Mouse (Mus musculus): ENCODE results near the gene Ccnjl. TPM values are rescaled to one million over a fixed set of nuclear protein-coding genes. Genes with fewer than 3 reads are reported as not detected.
A peak's percentile ranks its signal among the peaks of the same experiment; 100 is the strongest.

Gene Ccnjl
- polyA plus RNA-seq, 1 experiment = 0.88 TPM

DNA sequence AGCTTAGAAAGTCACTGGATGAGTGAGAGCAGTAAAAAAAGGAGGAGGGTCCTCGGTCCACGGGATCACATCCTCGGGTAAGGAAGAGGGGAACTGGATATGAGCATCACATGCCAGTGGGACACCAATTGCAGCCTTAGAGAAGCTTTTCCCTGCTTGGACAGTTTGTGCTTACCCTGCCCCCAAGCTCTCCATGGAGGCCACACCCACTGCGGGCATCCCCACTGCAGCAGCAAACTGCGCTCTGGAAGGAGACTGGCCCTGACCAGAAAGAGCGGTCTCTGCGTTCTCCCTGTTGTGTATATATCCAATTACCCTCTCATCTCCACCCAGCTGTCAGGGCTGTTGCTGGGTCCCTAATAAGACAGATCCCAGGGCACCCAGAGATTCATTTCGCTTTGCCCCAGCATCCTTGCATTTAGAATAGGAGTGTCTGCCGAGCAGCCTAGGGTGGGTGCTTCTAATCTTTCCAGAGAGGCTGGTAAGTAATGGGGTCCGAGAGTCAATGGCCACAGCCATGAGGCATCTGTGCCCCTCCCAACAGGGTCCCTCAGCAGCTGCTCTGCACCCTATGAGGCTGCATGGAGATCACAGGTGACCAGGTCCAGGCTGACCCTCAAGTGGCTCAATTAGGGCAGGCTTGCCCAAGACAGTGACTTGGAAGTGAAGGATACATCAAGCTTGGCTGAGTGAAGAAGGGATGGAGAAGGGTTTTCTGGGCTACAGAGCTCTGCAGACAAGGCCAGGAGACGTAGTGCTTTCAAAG is 49.3 kb downstream of the Ccnjl start:
- H3K36me3 ChIP-seq (ENCODE audit: control insufficient read depth, insufficient read depth, low read length) = no peaks in the 10 kb centered on the region

DNA sequence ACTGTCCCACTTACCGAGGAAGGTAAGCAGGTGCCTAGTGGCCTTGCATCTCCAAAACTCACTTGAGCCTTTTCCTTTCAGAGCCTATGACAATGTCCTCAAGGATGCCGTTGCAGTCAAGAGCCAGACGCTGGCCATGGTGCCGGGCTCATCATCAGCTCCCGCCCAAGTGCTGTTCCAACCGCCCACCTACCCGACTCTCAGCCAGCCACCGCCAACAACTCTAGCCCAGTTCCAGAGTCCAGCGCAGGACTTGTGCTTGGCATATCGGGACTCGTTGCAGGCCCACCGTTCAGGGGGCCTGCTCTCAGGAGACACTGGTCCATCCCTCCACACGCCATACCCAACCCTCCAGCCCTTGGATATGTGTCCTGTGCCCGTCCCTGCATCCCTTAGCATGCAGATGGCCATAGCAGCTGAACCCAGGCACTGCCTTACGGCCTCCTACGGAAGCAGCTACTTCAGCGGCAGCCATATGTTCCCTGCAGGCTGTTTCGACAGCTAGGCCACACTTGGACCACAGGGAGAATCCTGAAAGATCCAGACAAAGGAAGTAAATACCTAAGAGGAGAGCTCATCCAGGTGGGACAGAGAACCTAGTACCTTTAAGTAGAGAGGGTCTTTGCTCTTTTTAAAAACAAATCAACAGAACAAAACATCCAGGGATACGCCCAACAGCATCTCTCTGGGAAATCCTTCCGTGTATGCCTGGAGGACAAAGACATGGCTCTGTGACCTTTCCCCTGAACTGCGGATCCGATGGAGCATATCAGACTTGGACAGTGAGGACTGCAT is 56.8 kb downstream of the Ccnjl start:
- Histone ChIP-seq H3K36me3 (ENCODE audit: control insufficient read depth, insufficient read depth, low read length) (no peaks in the 10 kb centered on the region), H3K27ac (ENCODE audit: insufficient read depth, low read length) (no peak overlapping the region), H3K4me1 (ENCODE audit: control insufficient read depth, insufficient read depth, insufficient read length) (no peaks in the 10 kb centered on the region), H3K4me3 (ENCODE audit: extremely low read depth, insufficient read depth, insufficient read length) (no peak overlapping the region), H3K27me3 (ENCODE audit: control insufficient read depth, insufficient read depth, low read length) (no peaks in the 10 kb centered on the region)
- DNase-seq (ENCODE audit: low read depth in 1 of 2, low spot score in 2 of 2) = no peak
- WGBS = 93% methylated on average over 22 of the region's 22 CpGs
- TF ChIP-seq POLR2A (IDR thresholded peaks at IDR 0.05; ENCODE audit: low read depth, low read length) = no peak
- TF ChIP-seq CTCF (IDR thresholded peaks at IDR 0.05; ENCODE audit: extremely low read depth, insufficient read depth, insufficient read length, insufficient replicate concordance) = no peak

More for the DNA sequence above, 49.3 kb downstream of the Ccnjl start:
- H3K27ac ChIP-seq (ENCODE audit: insufficient read depth, low read length) = no peak overlapping the region
- H3K27me3 ChIP-seq (ENCODE audit: control insufficient read depth, insufficient read depth, low read length) = no peaks in the 10 kb centered on the region
- 89% methylated on average over 11 of the region's 11 CpGs for WGBS
- no peaks in the 10 kb centered on the region for H3K4me1 ChIP-seq (ENCODE audit: control insufficient read depth, insufficient read depth, insufficient read length)
- DNase-seq (ENCODE audit: low read depth in 1 of 2, low spot score in 2 of 2) = no peak
- H3K4me3 ChIP-seq (ENCODE audit: extremely low read depth, insufficient read depth, insufficient read length) = no peak overlapping the region
- TF ChIP-seq POLR2A (IDR thresholded peaks at IDR 0.05; ENCODE audit: low read depth, low read length) (no peak), CTCF (IDR thresholded peaks at IDR 0.05; ENCODE audit: extremely low read depth, insufficient read depth, insufficient read length, insufficient replicate concordance) (no peak)

DNA sequence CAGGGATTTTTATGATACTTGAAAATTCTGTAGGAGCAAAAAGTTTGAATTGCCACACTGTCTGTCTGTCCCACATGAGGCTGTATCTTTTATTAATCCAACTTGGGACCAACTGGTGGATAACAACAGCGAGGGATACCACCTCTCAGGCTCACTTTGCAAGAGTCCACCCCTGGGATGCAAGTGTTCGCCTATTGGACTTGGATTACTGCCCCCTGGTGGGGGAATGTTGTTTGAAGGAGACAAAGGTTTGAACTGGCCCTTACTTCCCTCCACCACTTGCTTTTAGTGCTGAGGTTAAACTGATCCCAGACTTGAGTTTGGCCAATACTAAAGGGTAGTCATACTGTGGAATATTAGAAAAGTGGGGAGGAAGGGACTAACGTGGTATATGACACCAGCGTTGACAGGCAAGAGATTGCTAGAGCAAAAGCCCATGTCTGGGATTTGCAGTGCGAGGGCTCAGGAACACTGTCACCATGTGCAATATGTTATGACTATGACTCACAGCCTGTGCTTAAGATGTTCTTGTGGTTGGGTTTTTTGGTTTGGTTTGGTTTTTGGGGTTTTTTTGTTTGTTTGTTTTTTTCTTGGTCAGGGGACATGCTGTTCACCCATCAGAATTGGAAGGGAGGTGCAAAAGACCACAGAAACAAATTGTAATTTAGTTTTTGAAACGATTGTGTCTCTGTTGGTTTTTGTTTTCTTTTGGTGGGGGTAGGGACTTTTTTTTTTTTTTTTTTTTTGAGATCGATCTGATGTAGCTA is 57.9 kb downstream of the Ccnjl start, which contains the start of gene 4933415A04Rik:
TSS of gene 4933415A04Rik (plus strand) at position 717 of the 767 bp plus-strand sequence.
- WGBS = 67% methylated on average over 7 of the region's 7 CpGs

DNA sequence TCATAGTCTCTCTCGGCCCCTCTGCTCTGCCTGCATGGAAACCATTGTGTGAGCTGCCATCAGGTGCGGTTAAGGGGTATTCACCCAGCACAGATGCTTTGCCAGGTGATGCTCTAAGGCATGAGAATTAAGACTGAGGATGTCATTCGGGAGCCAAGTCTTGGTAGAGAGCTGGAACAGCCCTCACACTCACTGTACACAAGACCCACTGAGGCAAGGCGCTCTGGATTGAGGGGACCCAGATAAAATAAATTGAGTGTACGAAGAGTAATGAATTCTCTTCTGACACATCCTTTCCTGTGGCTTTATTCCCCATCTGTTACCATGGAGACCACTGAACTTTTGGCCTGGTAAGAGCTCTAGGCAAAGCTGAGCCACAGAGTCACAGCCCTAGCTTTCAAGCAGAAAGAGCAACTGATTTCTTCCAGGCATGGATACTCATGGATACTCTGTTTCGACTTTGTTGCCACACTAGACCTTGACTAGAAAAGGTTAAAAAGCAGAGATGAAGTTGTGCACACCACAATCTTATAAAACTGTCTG is 61.0 kb downstream of the Ccnjl start:
- WGBS = 81% methylated on average over 6 of the region's 6 CpGs
- Histone ChIP-seq H3K4me1 (ENCODE audit: control insufficient read depth, insufficient read depth, insufficient read length) (no peaks in the 10 kb centered on the region), H3K4me3 (ENCODE audit: extremely low read depth, insufficient read depth, insufficient read length) (no peak overlapping the region), H3K27ac (ENCODE audit: insufficient read depth, low read length) (no peak overlapping the region), H3K27me3 (ENCODE audit: control insufficient read depth, insufficient read depth, low read length) (no peaks in the 10 kb centered on the region), H3K36me3 (ENCODE audit: control insufficient read depth, insufficient read depth, low read length) (no peaks in the 10 kb centered on the region)
- DNase-seq (ENCODE audit: low read depth in 1 of 2, low spot score in 2 of 2) = no peak
- TF ChIP-seq CTCF (IDR thresholded peaks at IDR 0.05; ENCODE audit: extremely low read depth, insufficient read depth, insufficient read length, insufficient replicate concordance) (no peak), POLR2A (IDR thresholded peaks at IDR 0.05; ENCODE audit: low read depth, low read length) (no peak)

More for the DNA sequence above, 57.9 kb downstream of the Ccnjl start, which contains the start of gene 4933415A04Rik:
- Histone ChIP-seq H3K27ac (ENCODE audit: insufficient read depth, low read length) (no peak within 1 kb of the TSS), H3K27me3 (ENCODE audit: control insufficient read depth, insufficient read depth, low read length) (no peaks in the 10 kb centered on the region), H3K4me3 (ENCODE audit: extremely low read depth, insufficient read depth, insufficient read length) (no peak within 1 kb of the TSS), H3K4me1 (ENCODE audit: control insufficient read depth, insufficient read depth, insufficient read length) (no peaks in the 10 kb centered on the region), H3K36me3 (ENCODE audit: control insufficient read depth, insufficient read depth, low read length) (no peaks in the 10 kb centered on the region)
- peak in 1 of 2 experiments; percentile 29 for DNase-seq (ENCODE audit: low read depth in 1 of 2, low spot score in 2 of 2)
- peak; percentile 20; the same call in 1 of the 2 replicates for TF ChIP-seq CTCF (IDR thresholded peaks at IDR 0.05; ENCODE audit: extremely low read depth, insufficient read depth, insufficient read length, insufficient replicate concordance)
- no peak for TF ChIP-seq POLR2A (IDR thresholded peaks at IDR 0.05; ENCODE audit: low read depth, low read length)

DNA sequence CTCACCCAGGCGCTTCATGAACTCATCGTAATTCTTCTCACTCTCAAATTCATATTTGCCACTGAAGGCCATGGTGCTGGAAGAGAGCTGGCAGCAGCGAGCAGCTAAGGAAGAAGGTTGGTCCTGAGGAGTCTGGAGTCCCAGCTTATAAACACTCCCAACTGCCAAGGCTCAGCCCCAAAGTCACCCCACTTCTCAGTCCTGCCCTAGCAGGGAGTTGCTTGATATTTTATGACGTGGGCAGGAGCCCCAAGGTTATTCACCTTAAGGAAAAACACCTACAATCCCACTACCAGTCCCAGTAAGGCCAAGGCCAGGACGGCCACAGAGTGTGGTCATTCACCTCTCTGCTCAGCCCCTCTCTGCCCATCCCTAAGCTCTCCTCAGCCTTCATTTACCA is 72.9 kb downstream of the Ccnjl start, which contains the start of gene Fabp6:
TSS of gene Fabp6 (minus strand) at position 101 of the 400 bp plus-strand sequence.
- 89% methylated on average over 5 of the region's 5 CpGs for WGBS
- no peak within 1 kb of the TSS for H3K4me3 ChIP-seq (ENCODE audit: extremely low read depth, insufficient read depth, insufficient read length)
- no peak for TF ChIP-seq CTCF (IDR thresholded peaks at IDR 0.05; ENCODE audit: extremely low read depth, insufficient read depth, insufficient read length, insufficient replicate concordance)
- no peak for TF ChIP-seq POLR2A (IDR thresholded peaks at IDR 0.05; ENCODE audit: low read depth, low read length)
- no peaks in the 10 kb centered on the region for H3K36me3 ChIP-seq (ENCODE audit: control insufficient read depth, insufficient read depth, low read length)
- H3K4me1 ChIP-seq (ENCODE audit: control insufficient read depth, insufficient read depth, insufficient read length) = no peaks in the 10 kb centered on the region
- DNase-seq (ENCODE audit: low read depth in 1 of 2, low spot score in 2 of 2) = no peak
- H3K27me3 ChIP-seq (ENCODE audit: control insufficient read depth, insufficient read depth, low read length) = no peaks in the 10 kb centered on the region
- no peak within 1 kb of the TSS for H3K27ac ChIP-seq (ENCODE audit: insufficient read depth, low read length)

DNA sequence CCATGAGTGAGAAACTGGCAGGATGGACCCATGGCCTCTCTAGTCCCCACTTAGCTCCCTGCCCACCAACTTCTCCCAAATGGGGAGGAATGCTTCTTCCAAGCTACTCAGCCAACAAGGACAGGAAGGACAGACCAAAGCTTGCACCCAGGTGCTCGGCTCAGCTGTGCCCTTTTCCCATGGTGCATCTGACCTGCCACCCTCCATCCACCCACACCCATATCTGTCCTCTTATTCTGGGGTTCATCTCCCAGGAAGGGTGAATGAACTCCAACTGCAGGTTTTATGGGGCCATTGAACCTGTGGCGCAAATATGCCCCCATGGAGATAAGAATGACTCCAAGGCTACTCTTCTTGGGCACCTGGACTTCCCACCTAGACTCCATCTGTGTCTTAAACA is 75.6 kb downstream of the Ccnjl start:
- WGBS = 83% methylated on average over 2 of the region's 2 CpGs
- TF ChIP-seq POLR2A (IDR thresholded peaks at IDR 0.05; ENCODE audit: low read depth, low read length) (no peak), CTCF (IDR thresholded peaks at IDR 0.05; ENCODE audit: extremely low read depth, insufficient read depth, insufficient read length, insufficient replicate concordance) (no peak)
- no peak for DNase-seq (ENCODE audit: low read depth in 1 of 2, low spot score in 2 of 2)
- H3K36me3 ChIP-seq (ENCODE audit: control insufficient read depth, insufficient read depth, low read length) = no peaks in the 10 kb centered on the region
- no peaks in the 10 kb centered on the region for H3K4me1 ChIP-seq (ENCODE audit: control insufficient read depth, insufficient read depth, insufficient read length)
- H3K27ac ChIP-seq (ENCODE audit: insufficient read depth, low read length) = no peak overlapping the region
- no peak overlapping the region for H3K4me3 ChIP-seq (ENCODE audit: extremely low read depth, insufficient read depth, insufficient read length)
- no peaks in the 10 kb centered on the region for H3K27me3 ChIP-seq (ENCODE audit: control insufficient read depth, insufficient read depth, low read length)

Measured in spleen, adult 2 months (tissue).